Mouse (Mus musculus) left cerebral cortex, adult 18-20 months (tissue): ENCODE data around the gene Rexo4. TPM values are rescaled to one million over a fixed set of nuclear protein-coding genes. Genes with fewer than 3 reads are reported as not detected.
A peak's percentile ranks its signal among the peaks of the same experiment; 100 is the strongest.

Experiments
- DNase-seq, 2 experiments: peaks; one replicate each; pipeline ENCODE4 v3.0.0; 2021 to 2022; ENCODE audit warnings: low spot score in 2 of 2, mixed read lengths in 1 of 2
- long read RNA-seq, 2 experiments: library from polyadenylated mRNA; stranded (forward); transcript quantifications; one replicate each; pipeline ENCODE4 v2.0.0; 2021
- total RNA-seq, 2 experiments: library from RNA; stranded (reverse); gene quantifications; 2 replicates each; pipeline ENCODE4 v1.2.3; 2021

The Rexo4 gene
- total RNA-seq: 10 to 100 TPM; 55.5 to 66.5 TPM
- long read RNA-seq, experiment 1, transcript Rexo4-201 (8 exons, 2,281 nt): major isoform, 38 of 50 reads
- long read RNA-seq, experiment 1, partial matches to known transcripts: 3 of 50 reads
- long read RNA-seq, experiment 1, other reads (novel, unspliced or antisense): 3 of 50 reads
- long read RNA-seq, experiment 2, transcript Rexo4-201 (8 exons, 2,281 nt): major isoform, 34 of 44 reads
- long read RNA-seq, experiment 2, partial matches to known transcripts: 5 of 44 reads
- long read RNA-seq, experiment 2, other reads (novel, unspliced or antisense): 4 of 44 reads

DNA sequence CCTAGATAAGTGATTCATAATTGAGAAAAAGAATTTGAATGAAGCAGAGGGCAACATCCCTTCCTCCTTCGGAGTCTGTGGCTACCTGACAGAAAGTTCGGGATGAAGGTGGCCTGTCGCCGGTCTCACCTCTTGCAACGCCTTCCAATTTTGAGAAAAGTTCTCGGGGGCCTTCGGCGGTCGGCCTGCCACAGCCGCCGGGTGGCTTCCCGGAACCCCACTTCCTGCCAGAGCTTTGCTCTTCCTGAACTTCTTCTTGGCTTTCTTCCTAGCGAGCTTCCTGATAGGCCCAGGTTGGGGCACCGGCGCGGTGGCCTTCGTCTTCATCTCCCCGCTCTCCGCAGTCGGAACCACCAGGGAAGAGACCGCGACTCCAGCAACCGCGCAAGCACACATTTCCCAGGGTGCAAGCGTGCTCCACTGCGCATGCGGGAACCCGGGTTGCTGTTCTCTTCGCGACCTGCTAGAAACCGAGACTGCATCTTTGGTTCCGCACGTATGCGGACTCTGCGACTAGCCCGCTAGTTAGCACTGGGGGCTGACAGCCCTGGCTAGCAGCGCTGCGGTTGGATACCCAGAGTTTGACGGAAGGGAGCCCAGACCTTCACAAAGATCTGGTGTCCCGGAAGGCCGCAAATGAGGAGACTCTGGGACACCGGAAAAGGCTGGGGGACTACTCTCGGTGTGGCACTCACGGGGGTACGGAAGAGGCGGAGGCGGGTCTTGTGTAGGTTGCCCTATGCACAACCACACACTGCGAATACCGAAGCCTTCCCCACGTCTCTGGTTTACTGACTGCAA is at the start of gene Rexo4:
Rexo4 (minus strand) TSS at position 464 of the 801 bp plus-strand sequence.
- DNase-seq: peak; percentile 94 to 95

DNA sequence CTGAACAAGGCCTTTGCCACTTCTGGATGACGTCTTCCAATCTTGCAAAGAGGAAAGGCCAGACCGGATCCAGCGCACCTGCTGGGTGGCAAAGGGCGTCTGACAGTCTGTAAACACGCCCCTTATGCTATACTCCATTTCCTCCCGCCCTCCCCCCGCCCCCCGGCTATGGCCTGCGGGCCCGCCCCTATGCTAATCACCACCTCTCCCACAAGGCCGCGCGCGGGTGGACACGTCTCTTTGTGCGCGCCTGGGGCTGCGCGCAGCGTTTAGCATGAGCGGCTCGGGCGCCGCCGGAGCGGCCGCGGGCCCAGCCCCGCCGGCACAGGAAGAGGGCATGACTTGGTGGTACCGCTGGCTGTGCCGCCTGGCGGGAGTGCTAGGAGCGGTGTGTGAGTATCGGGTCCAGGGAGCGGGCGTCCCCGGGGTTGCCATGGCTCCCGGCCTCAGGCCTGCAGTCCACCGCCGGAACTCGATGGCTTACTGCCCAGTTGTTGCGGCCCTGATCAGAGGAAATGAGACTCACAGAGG is 45.6 kb upstream of the Rexo4 start, which contains the start of gene Cacfd1:
Cacfd1 (plus strand) TSS at position 213 of the 531 bp plus-strand sequence.
- DNase-seq: peak; percentile 79 to 87

DNA sequence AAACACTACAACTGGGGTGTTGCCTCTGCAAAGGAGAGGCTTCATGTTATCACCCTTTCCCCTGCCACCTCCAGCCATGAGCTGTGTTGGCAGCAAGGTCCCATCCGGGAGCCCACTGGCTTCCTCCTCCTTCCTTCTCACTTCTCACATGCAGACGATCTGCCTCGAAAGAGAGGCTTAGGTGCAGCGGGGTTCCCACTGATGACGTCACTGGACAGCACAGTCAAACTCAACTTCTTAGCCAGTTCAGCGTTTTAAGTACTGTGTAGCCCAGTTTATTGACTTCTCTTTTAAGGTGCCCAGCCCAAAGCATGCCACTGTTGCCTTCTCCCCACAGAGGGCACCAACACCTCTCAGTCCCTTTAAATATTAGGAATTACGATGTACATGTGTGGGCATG is 43.5 kb upstream of the Rexo4 start:
- no peak for DNase-seq

DNA sequence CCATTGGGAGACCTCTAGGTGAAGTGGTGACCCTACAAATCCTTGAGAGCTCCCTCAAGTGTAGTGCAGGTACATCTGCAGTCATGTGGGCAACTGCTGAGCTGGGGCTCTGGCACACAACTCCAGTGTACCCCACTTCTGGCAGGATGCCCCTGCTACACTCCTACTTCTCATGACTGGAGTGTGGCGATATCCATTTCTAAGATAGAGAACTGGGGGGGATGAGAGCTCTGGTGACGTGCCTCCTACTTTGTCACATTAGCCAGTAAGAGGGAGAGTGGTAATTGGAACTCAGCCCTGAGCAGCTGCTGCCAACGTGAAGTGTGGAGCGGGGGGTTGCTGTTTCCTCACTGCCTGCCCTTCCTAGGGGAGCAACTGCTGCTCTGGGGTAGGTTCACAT is 42.1 kb upstream of the Rexo4 start:
- peak; percentile 49 to 53 for DNase-seq

DNA sequence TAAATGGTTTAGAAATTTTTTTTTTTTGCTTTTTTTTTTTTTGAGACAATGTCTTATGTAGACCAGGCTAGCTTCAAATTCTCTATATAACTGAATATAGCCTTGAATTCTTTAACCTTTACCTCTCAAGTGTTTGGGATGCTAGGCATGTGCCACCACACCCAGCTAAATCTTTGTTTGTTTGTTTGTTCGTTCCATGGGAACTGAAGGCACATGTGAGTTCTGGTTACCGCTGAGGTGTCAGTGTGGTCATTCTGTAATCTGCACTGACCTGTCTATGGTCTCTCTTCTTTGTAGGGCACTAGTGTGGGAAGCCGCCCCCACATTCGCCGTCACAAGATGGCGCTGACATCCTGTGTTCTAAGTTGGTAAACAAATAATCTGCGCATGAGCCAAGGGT is 33.8 kb upstream of the Rexo4 start:
- DNase-seq: no peak

DNA sequence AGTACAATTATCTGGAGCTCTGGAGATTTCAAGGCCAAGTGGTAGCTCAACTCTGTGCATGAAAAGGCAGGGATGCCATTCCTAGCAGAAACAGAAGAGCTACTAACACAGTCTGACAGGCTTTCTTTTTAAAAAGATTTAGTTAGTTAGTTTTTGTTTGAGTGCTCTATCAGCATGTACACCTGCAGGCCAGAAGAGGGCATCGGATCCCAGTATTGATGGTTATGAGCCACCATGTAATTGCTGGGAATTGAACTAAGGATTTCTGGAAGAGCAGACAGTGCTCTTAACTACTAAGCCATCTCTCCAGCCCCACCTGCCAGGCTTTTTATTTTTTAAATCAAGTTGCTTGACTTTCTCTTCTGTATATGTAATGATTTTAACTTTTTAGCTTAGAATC is 33.3 kb upstream of the Rexo4 start:
- DNase-seq: no peak

DNA sequence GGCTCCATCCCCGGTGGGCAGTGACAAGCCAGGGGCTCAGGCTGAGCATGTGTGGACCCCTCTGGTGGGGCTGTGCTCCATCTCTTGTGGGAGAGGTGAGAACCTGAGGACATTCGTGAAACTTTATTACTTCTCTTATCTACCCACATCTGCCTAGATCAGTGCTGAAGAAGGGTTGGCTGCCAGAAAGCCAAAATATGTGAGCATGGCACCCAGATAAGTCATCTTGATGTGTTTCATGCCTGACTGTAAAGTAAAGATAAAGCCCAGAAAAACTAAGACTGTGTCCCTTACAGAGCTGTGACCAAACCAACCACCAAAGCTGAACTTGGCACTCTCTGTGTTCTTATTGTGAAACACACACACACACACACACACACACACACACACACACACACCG is 29.8 kb upstream of the Rexo4 start:
- DNase-seq: no peak

DNA sequence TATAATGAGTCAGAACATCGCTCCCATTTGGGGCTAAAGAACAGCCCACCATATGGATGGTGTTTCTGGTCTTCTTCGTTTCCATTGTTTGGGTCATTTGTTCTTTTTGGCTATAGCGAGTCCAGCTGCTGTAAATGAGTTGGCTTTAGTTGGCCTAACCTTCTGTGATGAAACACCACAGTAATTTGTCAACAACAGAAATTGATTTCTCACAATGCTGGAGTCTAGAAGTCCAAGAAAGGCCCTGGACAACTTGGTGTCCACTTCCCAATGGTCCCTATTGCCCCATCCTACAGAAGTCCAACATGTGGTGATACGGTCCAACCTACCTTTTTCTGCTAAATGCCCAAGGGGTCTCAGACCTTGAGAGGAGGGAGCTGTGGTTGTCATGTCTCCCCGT is 20.5 kb upstream of the Rexo4 start:
- DNase-seq: no peak

DNA sequence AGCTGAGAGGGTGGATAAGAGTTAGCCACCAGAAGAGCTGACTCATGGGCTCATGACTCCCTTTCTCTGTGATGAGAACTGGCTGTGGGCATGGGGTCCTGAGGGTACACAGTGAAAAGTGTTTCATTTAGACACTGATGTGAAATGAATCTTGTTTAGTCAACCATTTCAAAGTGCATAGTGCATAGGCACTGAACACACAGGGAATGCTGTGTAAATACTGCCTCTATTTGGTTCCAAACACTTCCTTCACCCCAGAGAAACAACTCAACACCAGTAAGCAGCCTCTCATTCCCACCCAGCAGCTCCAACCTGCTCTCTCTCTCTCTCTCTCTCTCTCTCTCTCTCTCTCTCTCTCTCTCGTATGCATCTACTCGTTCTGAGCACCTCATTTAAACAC is 20.0 kb upstream of the Rexo4 start:
- DNase-seq: no peak

DNA sequence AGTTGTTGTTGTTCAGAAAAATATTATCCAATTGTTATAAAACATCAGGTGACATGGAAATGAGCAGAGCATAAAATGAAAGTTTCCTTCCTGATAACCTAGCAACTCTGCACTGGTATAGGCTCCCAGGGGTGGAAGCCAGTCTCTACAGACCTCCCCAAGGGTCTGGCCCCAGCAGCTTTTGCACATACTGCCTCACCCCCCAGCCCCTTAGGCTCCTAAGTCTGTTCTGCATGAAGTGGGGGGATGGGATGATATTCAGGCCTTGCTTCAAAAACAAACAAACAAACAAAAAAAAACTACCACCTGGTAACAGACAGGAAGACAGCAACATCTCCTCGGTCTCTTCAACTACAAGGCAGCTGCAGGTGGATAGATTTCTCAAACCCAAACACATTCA is 16.2 kb upstream of the Rexo4 start:
- no peak for DNase-seq

DNA sequence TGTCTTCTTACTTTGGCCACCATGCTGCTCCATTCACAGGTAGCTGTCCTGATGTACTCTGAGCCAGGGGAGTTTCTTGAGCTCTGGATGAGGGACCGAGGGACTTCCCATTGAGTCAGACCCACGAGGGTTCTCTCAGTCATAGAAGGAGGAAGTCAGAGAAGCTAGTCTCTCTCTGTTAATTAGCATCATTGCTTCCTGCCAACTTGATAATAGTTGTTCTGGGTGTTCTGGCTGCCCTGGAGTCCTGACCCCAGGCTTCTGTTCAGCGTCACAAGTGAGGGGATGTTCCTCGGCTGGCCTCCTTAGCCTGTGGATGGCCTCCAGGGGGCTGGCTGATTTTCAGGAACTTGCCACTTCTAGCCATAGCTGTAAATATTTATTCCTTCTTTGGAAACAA is 9.8 kb upstream of the Rexo4 start:
- no peak for DNase-seq

DNA sequence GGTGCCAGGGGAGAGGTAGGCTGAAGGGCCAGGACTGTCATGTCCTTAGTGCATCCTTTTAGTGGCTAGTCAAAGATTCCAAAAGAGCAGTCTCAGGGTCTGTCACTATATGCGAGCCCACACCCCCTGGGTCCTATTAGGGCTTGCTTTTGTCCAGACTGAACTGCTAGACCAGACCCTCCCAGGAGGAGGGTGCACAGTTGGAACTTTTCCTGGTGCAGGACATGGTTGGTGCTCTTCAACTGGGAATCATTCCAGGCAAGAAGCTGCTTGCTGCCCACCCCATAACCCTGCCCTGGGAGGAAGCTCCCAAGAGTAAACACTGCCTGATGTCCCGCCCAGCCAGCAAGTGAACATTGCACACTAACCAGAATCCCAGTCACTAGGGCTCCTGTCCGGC is 8.9 kb upstream of the Rexo4 start, which contains the start of gene Adamts13:
Adamts13 (plus strand) TSS at position 301 of the 400 bp plus-strand sequence.
- DNase-seq: no peak

DNA sequence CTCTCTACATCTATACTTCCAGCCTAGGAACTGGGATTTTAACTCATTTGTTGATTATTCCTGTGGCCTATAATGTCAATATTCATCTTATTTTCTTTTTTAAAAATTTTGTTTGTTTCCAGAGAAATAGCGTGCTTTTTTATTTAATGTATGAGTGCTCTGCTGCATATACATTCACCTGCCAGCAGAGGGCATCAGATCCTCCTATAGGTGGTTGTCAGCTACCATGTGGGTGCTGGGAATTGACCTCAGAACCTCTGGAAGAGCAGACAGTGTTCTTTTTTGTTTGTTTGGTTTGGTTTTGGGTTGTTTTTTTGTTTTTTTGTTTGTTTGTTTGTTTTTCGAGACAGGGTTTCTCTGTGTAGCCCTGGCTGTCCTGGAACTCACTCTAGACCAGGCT is 3.1 kb upstream of the Rexo4 start:
- DNase-seq: no peak

DNA sequence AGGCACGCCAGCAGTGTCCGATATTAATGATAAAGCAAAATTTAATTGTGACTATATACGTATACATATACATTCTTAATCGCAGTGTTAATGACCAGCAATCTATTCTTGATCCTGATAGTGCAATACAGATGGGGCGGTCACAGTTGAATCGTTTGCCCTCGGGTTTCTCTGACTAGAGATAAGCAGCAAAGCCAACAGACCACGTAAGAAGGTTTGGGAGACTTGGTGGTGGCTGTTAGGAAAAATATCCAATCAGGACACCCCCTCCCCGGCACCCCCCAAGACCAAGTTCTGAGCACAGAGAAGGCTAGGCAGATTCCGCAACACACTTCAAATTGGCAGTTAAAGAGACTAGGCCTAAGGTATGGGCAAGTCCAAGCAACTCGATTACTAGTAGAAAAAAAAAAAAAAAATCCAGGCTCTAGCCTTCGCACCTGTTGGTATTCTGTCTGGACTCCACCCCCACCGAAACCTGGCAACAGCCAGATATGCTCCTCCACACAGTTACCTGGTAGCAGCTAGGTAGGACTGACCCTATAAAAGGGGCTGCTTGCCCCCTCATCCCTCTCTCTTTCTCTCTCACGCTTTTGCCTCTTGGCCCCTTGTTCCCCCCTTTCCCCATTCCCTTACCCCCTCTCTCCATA is 661 bp upstream of the Rexo4 start:
- DNase-seq: no peak

DNA sequence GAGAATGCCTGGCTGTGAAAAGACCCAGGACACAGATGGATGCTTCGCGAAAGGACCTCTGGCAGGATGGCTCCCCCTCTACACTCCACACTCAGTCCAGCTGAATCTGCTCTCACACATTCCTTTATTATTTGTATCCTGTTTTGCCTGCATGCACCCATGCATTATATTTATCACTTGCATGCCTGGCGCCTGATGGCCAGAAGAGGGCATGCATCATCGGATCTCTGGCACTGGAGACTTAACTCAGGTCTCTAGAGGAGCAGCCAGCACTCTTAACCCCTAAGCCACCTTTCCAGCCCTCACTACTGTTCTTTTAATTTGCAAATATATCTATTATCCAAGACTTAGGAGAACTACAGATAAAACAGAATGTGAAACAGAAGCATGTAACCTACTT is 3.4 kb downstream of the Rexo4 start:
- no peak for DNase-seq

DNA sequence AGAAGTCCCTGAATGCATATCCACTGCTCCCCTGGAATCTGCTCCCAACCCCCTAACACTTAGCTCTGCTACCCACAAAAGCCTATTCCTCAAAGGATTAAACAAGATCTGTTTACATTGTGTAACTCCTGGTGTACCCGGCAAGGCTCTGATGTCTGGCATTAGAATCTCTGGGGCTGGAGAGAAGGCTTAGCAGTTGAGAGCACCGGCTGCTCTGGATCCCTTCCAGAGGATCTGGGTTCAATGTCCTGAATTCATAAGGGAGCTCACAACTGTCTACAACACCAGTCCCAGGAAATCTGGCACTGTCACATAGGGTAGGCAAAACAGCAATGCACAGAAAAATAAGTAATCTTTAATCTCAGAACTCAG is 6.7 kb downstream of the Rexo4 start:
- no peak for DNase-seq

DNA sequence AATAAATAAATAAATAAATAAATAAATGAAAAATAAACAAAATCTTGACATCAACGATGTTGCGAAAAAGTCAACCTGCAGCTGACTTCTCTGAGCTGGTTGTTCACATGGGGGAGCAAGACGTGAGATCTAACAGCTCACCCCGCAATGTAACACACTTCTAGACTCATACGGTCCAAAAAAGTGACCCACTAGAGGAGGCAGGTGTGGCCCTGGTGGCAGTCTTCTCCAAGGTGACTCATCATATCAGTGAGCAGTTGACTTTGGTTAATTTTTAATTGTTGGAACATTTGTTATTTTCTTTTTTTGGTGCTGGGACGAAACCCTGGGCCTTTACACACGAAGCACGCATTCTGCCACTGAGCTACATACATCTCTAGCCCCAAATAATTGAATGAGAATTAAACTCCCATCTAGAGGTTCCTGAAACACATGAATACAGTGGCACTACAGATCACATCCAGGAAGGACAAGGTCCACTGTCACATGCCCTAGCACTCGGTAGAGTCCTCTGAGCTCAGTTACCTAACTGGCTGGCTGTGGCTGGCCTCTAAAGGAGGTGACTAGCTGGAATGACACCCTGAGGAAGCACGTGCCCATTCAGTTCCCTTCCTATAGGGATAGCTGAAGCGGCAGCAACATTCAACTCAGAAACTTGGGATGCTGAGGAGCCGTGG is 7.2 kb downstream of the Rexo4 start:
- no peak for DNase-seq

DNA sequence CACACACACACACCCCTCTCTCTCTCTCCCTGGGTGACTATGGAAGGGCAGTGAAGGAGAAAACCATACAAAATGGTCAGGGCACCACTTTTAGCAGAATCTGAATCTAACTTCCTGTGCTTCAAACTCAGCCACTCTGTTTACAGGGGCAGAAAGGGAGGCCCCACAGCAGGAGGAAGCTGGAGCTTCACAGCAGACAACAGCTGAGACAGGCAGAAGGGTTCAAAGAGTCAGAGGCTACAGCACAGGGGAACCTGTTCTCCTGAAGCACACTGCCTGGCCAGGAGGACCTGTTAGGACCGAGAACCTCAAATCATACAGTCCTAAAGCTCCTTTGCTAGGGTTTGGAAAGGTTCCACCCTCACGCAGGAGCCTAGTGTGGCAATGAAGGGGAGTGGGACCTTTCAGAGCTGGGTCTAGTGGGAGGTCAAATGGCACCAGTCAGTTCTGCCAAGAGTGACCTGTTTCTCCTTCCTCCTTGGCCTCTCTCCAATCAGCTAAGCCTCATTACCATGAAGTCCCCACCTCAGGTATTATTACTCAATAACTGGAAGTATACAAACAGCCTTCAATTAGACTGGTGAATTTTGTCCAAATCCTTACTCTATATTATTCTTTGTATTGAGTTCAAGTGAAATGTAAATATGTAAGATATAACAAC is 9.3 kb downstream of the Rexo4 start:
- no peak for DNase-seq

DNA sequence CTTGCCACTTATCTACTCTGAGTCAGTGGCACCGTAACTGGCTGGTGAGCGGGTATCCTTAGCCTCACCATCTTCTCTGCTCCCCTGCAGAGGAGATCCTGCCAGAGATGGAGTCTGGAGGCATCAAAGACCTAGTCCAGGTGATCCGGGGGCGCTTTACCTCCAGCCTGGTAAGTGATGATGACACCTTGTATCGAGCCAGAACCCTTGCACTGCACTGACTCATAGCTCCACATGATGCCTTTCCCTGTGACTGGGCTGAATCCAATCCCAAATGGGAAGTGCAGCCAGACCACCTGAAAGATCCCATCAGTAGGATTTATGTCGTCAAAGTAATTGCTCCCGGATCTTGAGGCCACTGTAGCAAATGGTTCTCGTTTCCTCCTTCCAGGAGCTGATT is 11.3 kb downstream of the Rexo4 start:
- DNase-seq: no peak

DNA sequence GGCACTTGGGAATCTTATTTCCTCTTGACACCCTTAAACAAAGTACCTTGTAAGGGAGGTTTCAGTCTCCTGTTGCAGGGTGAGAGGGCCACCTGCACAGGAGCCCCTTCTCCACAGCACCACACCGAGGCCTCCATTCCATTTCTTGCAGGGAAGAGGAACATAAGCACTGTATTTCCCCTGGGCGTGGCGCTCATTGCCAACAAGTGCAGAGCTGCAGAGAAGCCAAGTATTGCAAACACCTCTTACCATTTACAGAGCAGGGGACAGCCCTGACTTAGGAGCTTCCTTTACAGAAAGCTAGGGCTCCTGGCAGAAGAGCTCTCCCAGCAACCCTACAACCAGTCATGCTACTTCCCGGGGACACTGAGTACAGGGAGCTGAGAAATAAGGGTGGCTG is 12.0 kb downstream of the Rexo4 start:
- DNase-seq: no peak
